Mouse (Mus musculus): ENCODE results near the gene Spata16. TPM values are rescaled to one million over a fixed set of nuclear protein-coding genes. Genes with fewer than 3 reads are reported as not detected.
A peak's percentile ranks its signal among the peaks of the same experiment; 100 is the strongest.

Spata16 gene
- polyA plus RNA-seq, 1 experiment from 2014 or later, result not detected

DNA sequence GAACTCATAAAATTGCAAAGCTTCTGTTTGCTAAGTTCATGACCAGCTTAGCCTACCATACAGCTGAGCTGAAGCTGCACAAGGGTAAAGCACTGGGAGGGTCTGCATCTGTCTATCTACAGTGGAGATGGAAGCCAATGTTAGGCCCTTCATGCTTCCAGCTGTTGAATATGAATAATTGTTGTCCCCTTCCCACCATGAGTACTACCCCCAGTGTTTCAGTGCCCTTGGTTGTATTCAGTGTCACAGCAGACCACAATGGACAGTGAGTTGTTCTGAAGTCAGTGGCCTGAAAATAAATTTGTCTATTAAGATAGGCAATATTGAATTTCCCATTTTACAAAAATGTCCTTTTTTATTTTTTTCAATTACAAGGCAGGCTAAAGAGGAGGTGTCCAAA lies 212.8 kb downstream of the Spata16 start:
- Histone ChIP-seq H3K4me3 (replicated peaks; ENCODE audit: low read length) (no peak overlapping the region), H3K36me3 (replicated peaks; ENCODE audit: control insufficient read depth, insufficient read depth) (no peaks in the 10 kb centered on the region), H3K9me3 (ENCODE audit: control insufficient read depth, low read length) (no peaks in the 10 kb centered on the region), H3K4me1 (replicated peaks; ENCODE audit: control insufficient read depth, insufficient read depth, low read length) (no peaks in the 10 kb centered on the region; the same call in 1 of the 2 replicates), H3K9ac (no peak overlapping the region), H3K27ac (no peak overlapping the region), H3K27me3 (ENCODE audit: control insufficient read depth, insufficient read depth, low read length) (no peaks in the 10 kb centered on the region), H3K4me2 (replicated peaks) (no peak overlapping the region)
- ATAC-seq (ENCODE audit: low FRiP score) (no peak), DNase-seq (ENCODE audit: low spot score) (no peak)

DNA sequence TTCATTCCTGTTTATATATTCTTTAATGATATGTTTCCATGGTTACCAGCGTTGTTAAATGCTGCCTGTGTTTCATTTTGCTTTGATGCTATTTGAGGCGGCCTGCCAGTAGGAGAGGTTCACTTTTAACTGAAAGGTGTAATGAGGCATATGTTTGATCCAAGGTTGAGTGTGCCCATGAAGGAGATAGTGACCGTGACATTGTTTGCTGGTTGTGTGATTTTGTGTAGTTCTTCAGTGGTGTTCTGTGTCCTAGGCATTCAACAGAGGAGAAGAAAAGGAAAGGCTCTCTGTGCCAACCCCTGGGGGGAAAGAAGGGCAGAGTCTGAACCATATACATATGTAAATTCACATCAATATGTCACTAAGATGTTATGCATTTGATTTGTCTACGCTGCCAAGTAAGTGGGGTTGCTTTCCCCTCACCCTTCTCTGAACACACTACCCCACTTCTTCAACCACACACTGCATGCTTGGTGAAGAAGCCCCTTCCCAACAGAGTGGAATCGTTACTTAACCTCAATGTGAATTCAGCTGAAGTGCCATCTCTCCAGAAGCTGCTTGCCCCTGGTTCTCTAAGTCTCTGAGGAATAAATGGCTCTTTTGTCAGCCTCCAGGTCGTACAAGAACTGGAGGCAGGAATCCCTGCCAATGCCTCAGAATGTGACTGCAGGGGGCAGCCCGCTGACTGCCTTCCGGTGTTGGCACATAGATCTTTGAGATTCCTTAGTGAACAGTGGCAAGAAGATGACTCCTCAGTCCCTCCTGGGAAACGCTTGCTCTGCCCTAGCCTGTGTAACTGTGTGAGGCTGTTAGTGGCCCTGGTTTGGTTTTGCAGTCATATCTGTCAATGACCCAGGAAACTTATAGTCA lies 213.5 kb downstream of the Spata16 start:
- H3K36me3 ChIP-seq (replicated peaks; ENCODE audit: control insufficient read depth, insufficient read depth), result no peaks in the 10 kb centered on the region

GRCm38 (mm10) chr3:26853557-26853956 lies 216.1 kb downstream of the Spata16 start:
- no peak for DNase-seq (ENCODE audit: low spot score)
- no peaks in the 10 kb centered on the region for H3K36me3 ChIP-seq (replicated peaks; ENCODE audit: control insufficient read depth, insufficient read depth)
- H3K4me2 ChIP-seq (replicated peaks), result no peak overlapping the region
- H3K9ac ChIP-seq, result no peak overlapping the region
- no peaks in the 10 kb centered on the region; the same call in 1 of the 2 replicates for H3K4me1 ChIP-seq (replicated peaks; ENCODE audit: control insufficient read depth, insufficient read depth, low read length)
- no peak for ATAC-seq (ENCODE audit: low FRiP score)
- no peaks in the 10 kb centered on the region for H3K9me3 ChIP-seq (ENCODE audit: control insufficient read depth, low read length)
- no peak overlapping the region for H3K27ac ChIP-seq
- WGBS, result 87% methylated on average over 5 of the region's 5 CpGs
- no peak overlapping the region for H3K4me3 ChIP-seq (replicated peaks; ENCODE audit: low read length)
- H3K27me3 ChIP-seq (ENCODE audit: control insufficient read depth, insufficient read depth, low read length), result no peaks in the 10 kb centered on the region

More for the DNA sequence above, 213.5 kb downstream of the Spata16 start:
- H3K9me3 ChIP-seq (ENCODE audit: control insufficient read depth, low read length), result no peaks in the 10 kb centered on the region
- no peaks in the 10 kb centered on the region; the same call in 1 of the 2 replicates for H3K4me1 ChIP-seq (replicated peaks; ENCODE audit: control insufficient read depth, insufficient read depth, low read length)
- no peak overlapping the region for H3K9ac ChIP-seq
- no peak overlapping the region for H3K4me2 ChIP-seq (replicated peaks)
- no peaks in the 10 kb centered on the region for H3K27me3 ChIP-seq (ENCODE audit: control insufficient read depth, insufficient read depth, low read length)
- ATAC-seq (ENCODE audit: low FRiP score) (peak; percentile 78; the same call in 1 of the 2 replicates), DNase-seq (ENCODE audit: low spot score) (peak; percentile 47)
- peak overlapping the region; percentile 23; the same call in 1 of the 2 replicates for H3K27ac ChIP-seq
- no peak overlapping the region for H3K4me3 ChIP-seq (replicated peaks; ENCODE audit: low read length)
- 29% methylated on average over 9 of the region's 9 CpGs for WGBS

- Histone ChIP-seq H3K27ac (no peak overlapping the region), H3K27me3 (ENCODE audit: control insufficient read depth, insufficient read depth, low read length) (no peaks in the 10 kb centered on the region), H3K4me2 (replicated peaks) (no peak overlapping the region), H3K9me3 (ENCODE audit: control insufficient read depth, low read length) (no peaks in the 10 kb centered on the region), H3K36me3 (replicated peaks; ENCODE audit: control insufficient read depth, insufficient read depth) (no peaks in the 10 kb centered on the region), H3K4me3 (replicated peaks; ENCODE audit: low read length) (no peak overlapping the region), H3K9ac (no peak overlapping the region), H3K4me1 (replicated peaks; ENCODE audit: control insufficient read depth, insufficient read depth, low read length) (no peaks in the 10 kb centered on the region)
- WGBS, result 69% methylated on average over 2 of the region's 2 CpGs
- ATAC-seq (ENCODE audit: low FRiP score), result no peak
- DNase-seq (ENCODE audit: low spot score), result no peak
These were observed 237.3 kb downstream of the Spata16 start for GRCm38 (mm10) chr3:26874706-26875105.

DNA sequence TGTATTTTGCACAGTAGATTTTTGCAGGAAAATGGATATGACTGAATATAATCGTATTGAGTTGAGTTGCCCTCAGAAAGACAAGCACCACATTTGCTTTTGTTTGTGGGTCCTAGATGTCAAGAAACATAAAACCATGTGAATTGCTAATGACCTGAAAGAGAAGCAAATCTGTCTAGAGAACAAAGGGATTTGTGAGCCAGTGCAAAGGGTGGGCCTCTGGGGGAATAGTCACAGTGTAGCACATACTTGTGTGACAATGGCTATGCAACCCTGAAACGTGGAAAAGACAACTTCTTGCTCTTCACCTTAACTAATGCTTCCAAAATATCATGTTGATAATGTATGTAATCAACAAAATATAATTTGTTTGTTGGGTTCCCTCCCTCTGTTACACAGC lies 239.9 kb downstream of the Spata16 start:
- Histone ChIP-seq H3K9ac (no peak overlapping the region), H3K9me3 (ENCODE audit: control insufficient read depth, low read length) (no peaks in the 10 kb centered on the region), H3K27me3 (ENCODE audit: control insufficient read depth, insufficient read depth, low read length) (no peaks in the 10 kb centered on the region), H3K4me1 (replicated peaks; ENCODE audit: control insufficient read depth, insufficient read depth, low read length) (no peaks in the 10 kb centered on the region), H3K36me3 (replicated peaks; ENCODE audit: control insufficient read depth, insufficient read depth) (no peaks in the 10 kb centered on the region), H3K4me3 (replicated peaks; ENCODE audit: low read length) (no peak overlapping the region), H3K27ac (no peak overlapping the region), H3K4me2 (replicated peaks) (no peak overlapping the region)
- DNase-seq (ENCODE audit: low spot score) (no peak), ATAC-seq (ENCODE audit: low FRiP score) (no peak)
- WGBS, result 38% methylated on average over 2 of the region's 2 CpGs

DNA sequence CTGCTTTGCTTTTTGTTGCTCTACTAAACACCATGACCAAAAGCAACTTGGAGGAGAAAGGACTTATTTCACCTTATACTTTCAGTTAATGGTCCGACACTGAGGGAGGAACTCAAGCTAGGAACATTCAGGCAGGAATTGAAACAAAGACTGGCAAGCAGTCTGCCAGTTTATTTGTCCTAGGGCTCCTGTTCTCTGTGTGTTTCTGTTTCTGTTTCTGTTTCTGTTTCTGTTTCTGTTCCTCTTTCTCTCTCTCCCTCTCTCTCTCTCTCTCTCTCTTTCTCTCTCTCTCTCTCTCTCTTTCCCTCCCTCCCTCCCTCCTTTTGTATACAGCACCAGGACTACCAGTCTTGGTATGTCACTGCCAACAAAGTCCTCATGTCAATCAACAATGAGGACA lies 279.2 kb downstream of the Spata16 start:
- no peaks in the 10 kb centered on the region for H3K9me3 ChIP-seq (ENCODE audit: control insufficient read depth, low read length)
- ATAC-seq (ENCODE audit: low FRiP score), result no peak
- H3K27me3 ChIP-seq (ENCODE audit: control insufficient read depth, insufficient read depth, low read length), result no peaks in the 10 kb centered on the region
- H3K9ac ChIP-seq, result no peak overlapping the region
- H3K4me2 ChIP-seq (replicated peaks), result no peak overlapping the region
- H3K4me3 ChIP-seq (replicated peaks; ENCODE audit: low read length), result no peak overlapping the region
- no peaks in the 10 kb centered on the region for H3K36me3 ChIP-seq (replicated peaks; ENCODE audit: control insufficient read depth, insufficient read depth)
- DNase-seq (ENCODE audit: low spot score), result no peak
- no peak overlapping the region for H3K27ac ChIP-seq
- no peaks in the 10 kb centered on the region for H3K4me1 ChIP-seq (replicated peaks; ENCODE audit: control insufficient read depth, insufficient read depth, low read length)
- 73% methylated on average over 1 of the region's 1 CpGs for WGBS

- DNase-seq (ENCODE audit: low spot score) (no peak), ATAC-seq (ENCODE audit: low FRiP score) (no peak)
- H3K36me3 ChIP-seq (replicated peaks; ENCODE audit: control insufficient read depth, insufficient read depth), result no peaks in the 10 kb centered on the region
- no peaks in the 10 kb centered on the region for H3K27me3 ChIP-seq (ENCODE audit: control insufficient read depth, insufficient read depth, low read length)
- H3K9me3 ChIP-seq (ENCODE audit: control insufficient read depth, low read length), result no peaks in the 10 kb centered on the region
- no peak overlapping the region for H3K9ac ChIP-seq
- no peak overlapping the region for H3K4me3 ChIP-seq (replicated peaks; ENCODE audit: low read length)
- H3K4me1 ChIP-seq (replicated peaks; ENCODE audit: control insufficient read depth, insufficient read depth, low read length), result peaks cover 4% of the 10 kb centered on the region; the same call in 1 of the 2 replicates
- no peak overlapping the region for H3K27ac ChIP-seq
- 18% methylated on average over 7 of the region's 7 CpGs for WGBS
- no peak overlapping the region for H3K4me2 ChIP-seq (replicated peaks)
These were observed 283.6 kb downstream of the Spata16 start for GRCm38 (mm10) chr3:26920986-26921385.

DNA sequence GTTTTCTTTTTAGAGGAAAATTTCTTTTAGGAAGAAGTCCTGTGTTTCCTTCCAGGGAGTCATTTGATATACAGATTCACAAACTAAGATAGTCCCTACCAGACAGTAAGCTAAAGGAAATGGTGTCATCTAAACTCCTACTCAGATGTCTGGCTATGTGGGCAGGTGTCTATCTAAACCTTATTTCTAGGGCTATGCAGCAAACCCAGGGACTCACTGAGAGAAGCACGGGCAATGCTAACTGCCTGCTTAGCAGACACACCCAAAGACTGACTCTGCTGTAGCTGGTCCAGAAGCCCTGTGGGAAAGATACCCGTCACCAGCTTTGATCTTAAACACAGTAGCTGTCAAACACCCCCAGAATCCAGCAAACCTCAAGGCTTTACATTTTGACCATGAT lies 284.2 kb downstream of the Spata16 start:
- no peaks in the 10 kb centered on the region for H3K9me3 ChIP-seq (ENCODE audit: control insufficient read depth, low read length)
- no peaks in the 10 kb centered on the region for H3K27me3 ChIP-seq (ENCODE audit: control insufficient read depth, insufficient read depth, low read length)
- peaks cover 4% of the 10 kb centered on the region; the same call in 1 of the 2 replicates for H3K4me1 ChIP-seq (replicated peaks; ENCODE audit: control insufficient read depth, insufficient read depth, low read length)
- no peak for DNase-seq (ENCODE audit: low spot score)
- WGBS, result 91% methylated on average over 2 of the region's 2 CpGs
- no peak overlapping the region for H3K27ac ChIP-seq
- H3K9ac ChIP-seq, result no peak overlapping the region
- H3K36me3 ChIP-seq (replicated peaks; ENCODE audit: control insufficient read depth, insufficient read depth), result no peaks in the 10 kb centered on the region
- ATAC-seq (ENCODE audit: low FRiP score), result no peak
- no peak overlapping the region for H3K4me3 ChIP-seq (replicated peaks; ENCODE audit: low read length)
- H3K4me2 ChIP-seq (replicated peaks), result no peak overlapping the region

GRCm38 (mm10) chr3:26923391-26923790 lies 286.0 kb downstream of the Spata16 start:
- Histone ChIP-seq H3K4me1 (replicated peaks; ENCODE audit: control insufficient read depth, insufficient read depth, low read length) (peaks cover 4% of the 10 kb centered on the region; the same call in 1 of the 2 replicates), H3K9me3 (ENCODE audit: control insufficient read depth, low read length) (no peaks in the 10 kb centered on the region), H3K4me2 (replicated peaks) (no peak overlapping the region), H3K27ac (no peak overlapping the region), H3K27me3 (ENCODE audit: control insufficient read depth, insufficient read depth, low read length) (no peaks in the 10 kb centered on the region), H3K36me3 (replicated peaks; ENCODE audit: control insufficient read depth, insufficient read depth) (no peaks in the 10 kb centered on the region), H3K4me3 (replicated peaks; ENCODE audit: low read length) (no peak overlapping the region), H3K9ac (no peak overlapping the region)
- ATAC-seq (ENCODE audit: low FRiP score) (no peak), DNase-seq (ENCODE audit: low spot score) (no peak)
- 78% methylated on average over 5 of the region's 5 CpGs for WGBS

All from hindbrain, embryonic 14.5 days (tissue).